Mouse (Mus musculus): Measurements from ENCODE around the gene Lalba.

GRCm38 (mm10) chr15:98474958-98475357 lies 7.6 kb downstream of the Lalba start:
- TF ChIP-seq CTCF (IDR thresholded peaks at IDR 0.05; ENCODE audit: borderline replicate concordance, control insufficient read depth, extremely low read depth, insufficient read depth, low read length, poor library complexity) (no peak), POLR2A (IDR thresholded peaks at IDR 0.05; ENCODE audit: control insufficient read depth, extremely low read depth, insufficient read depth, low read length, poor library complexity) (no peak)

Measured in thymus, adult 2 months (tissue).